Mouse (Mus musculus) testis, adult 2 months (tissue): ENCODE data around the gene Cog4.

Experiments used
- CTCF ChIP-seq: fragments of 200-500 bp; IDR thresholded peaks from 2 replicates; pipeline ENCODE4 v1.5.1; 2012; ENCODE audit warnings: low read depth, mild to moderate bottlenecking, inconsistent platforms, low read length, moderate library complexity; ENCODE audit not compliant: control insufficient read depth, insufficient read depth, insufficient replicate concordance
- POLR2A ChIP-seq: fragments of 200-500 bp; IDR thresholded peaks from 2 replicates; pipeline ENCODE4 v1.6.1; 2012; ENCODE audit warnings: low read depth, mild to moderate bottlenecking, inconsistent platforms, low read length, moderate library complexity; ENCODE audit not compliant: control insufficient read depth

- no peak for TF ChIP-seq CTCF
- TF ChIP-seq POLR2A, result no peak
Observed at GRCm38 (mm10) chr8:110821960-110822359, 24.4 kb upstream of the Cog4 start.
